Mouse (Mus musculus) neural tube, embryonic 12.5 days (tissue): ENCODE results near the gene Zcchc12. TPM values are rescaled to one million over a fixed set of nuclear protein-coding genes. Genes with fewer than 3 reads are reported as not detected.

Experiments used
- ATAC-seq: fragments of 200-750 bp; cut with Nextera tagmentation; 2 replicates; pipeline ENCODE4 v1.8.0; 2017; ENCODE audit warnings: low read depth, mild to moderate bottlenecking, moderate TSS enrichment, moderate library complexity; ENCODE audit not compliant: low FRiP score
- H3K27ac ChIP-seq: fragments of 300-500 bp; sonication (generic); 2 replicates; pipeline ENCODE4 v1.5.1; 2016
- H3K27me3 ChIP-seq: fragments of 300-500 bp; sonication (generic); replicated peaks from 2 replicates; pipeline ENCODE4 v1.6.1; 2016; ENCODE audit warnings: mild to moderate bottlenecking
- H3K36me3 ChIP-seq: fragments of 300-500 bp; sonication (generic); 2 replicates; pipeline ENCODE4 v1.6.1; 2016; ENCODE audit warnings: mild to moderate bottlenecking
- H3K4me1 ChIP-seq: fragments of 300-500 bp; sonication (generic); 2 replicates; pipeline ENCODE4 v1.6.1; 2016
- H3K4me2 ChIP-seq: fragments of 300-500 bp; sonication (generic); replicated peaks from 2 replicates; pipeline ENCODE4 v1.6.1; 2016; ENCODE audit warnings: mild to moderate bottlenecking
- H3K4me3 ChIP-seq: fragments of 300-500 bp; sonication (generic); 2 replicates; pipeline ENCODE4 v1.5.1; 2016
- H3K9ac ChIP-seq: fragments of 300-500 bp; sonication (generic); 2 replicates; pipeline ENCODE4 v1.6.1; 2016; ENCODE audit warnings: mild to moderate bottlenecking
- H3K9me3 ChIP-seq: fragments of 300-500 bp; sonication (generic); 2 replicates; pipeline ENCODE4 v1.6.1; 2016; ENCODE audit warnings: mild to moderate bottlenecking
- WGBS: fragments of 180-500 bp; shearing (Covaris S2); methylation state at CpG from one replicate; pipeline ENCODE4 v1.1.7; 2016; 5-methylcytosine and 5-hydroxymethylcytosine counted together
- polyA plus RNA-seq: library from polyadenylated mRNA; unstranded; fragments of >200 nt; fragmentation: Nextera tagmentation; extraction: Ambion mirVana; gene quantifications from 2 replicates; pipeline ENCODE4 v1.2.1, GENCODE M21; 2016

Gene Zcchc12
- polyA plus RNA-seq, 1 experiment from 2014 or later, result 31.9 TPM

DNA sequence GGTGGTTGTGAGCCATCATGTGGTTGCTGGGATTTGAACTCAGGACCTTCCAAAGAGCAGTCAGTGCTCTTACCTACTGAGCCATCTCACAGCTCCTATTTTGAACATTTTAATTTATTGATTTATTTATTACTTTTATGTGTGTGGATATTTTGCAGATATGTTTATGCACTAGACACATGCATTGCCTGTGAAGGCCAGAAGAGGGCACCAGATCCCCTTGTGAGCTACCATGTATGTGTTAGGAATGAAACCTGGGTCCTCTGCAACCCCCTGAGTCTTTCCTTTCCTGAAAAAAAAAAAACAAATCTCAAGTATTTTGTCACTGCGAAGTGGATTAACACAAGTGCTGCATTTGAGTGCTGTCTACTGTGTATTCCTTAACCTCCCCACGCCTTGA lies 30.9 kb downstream of the Zcchc12 start:
- Histone ChIP-seq H3K4me1 (no peaks in the 10 kb centered on the region), H3K9me3 (no peaks in the 10 kb centered on the region), H3K36me3 (no peaks in the 10 kb centered on the region), H3K9ac (no peak overlapping the region), H3K4me2 (no peak overlapping the region), H3K27me3 (no peaks in the 10 kb centered on the region), H3K4me3 (no peak overlapping the region), H3K27ac (no peak overlapping the region)
- 0 out of 2 replicates have a peak, but pooled peaks have one; percentile 25 for ATAC-seq
- 34% methylated on average over 2 of the region's 2 CpGs for WGBS

- 63% methylated on average over 7 of the region's 7 CpGs for WGBS
Observed at GRCm38 (mm10) chrX:36228861-36229260, 33.2 kb downstream of the Zcchc12 start.

GRCm38 (mm10) chrX:36229273-36229672 lies 33.6 kb downstream of the Zcchc12 start:
- H3K27ac ChIP-seq, result no peak overlapping the region
- H3K4me2 ChIP-seq, result no peak overlapping the region
- H3K4me1 ChIP-seq, result no peaks in the 10 kb centered on the region
- H3K9me3 ChIP-seq, result no peaks in the 10 kb centered on the region
- ATAC-seq, result no peak
- H3K9ac ChIP-seq, result no peak overlapping the region
- WGBS, result 73% methylated on average over 2 of the region's 2 CpGs
- no peaks in the 10 kb centered on the region for H3K27me3 ChIP-seq
- H3K4me3 ChIP-seq, result no peak overlapping the region
- no peaks in the 10 kb centered on the region for H3K36me3 ChIP-seq

More at GRCm38 (mm10) chrX:36228861-36229260, 33.2 kb downstream of the Zcchc12 start:
- Histone ChIP-seq H3K27ac (no peak overlapping the region), H3K9me3 (no peaks in the 10 kb centered on the region), H3K36me3 (no peaks in the 10 kb centered on the region), H3K4me1 (no peaks in the 10 kb centered on the region), H3K4me3 (no peak overlapping the region), H3K4me2 (no peak overlapping the region), H3K9ac (no peak overlapping the region), H3K27me3 (no peaks in the 10 kb centered on the region)
- no peak for ATAC-seq

- Histone ChIP-seq H3K4me3 (no peak overlapping the region), H3K27me3 (no peaks in the 10 kb centered on the region), H3K36me3 (no peaks in the 10 kb centered on the region), H3K27ac (no peak overlapping the region), H3K4me1 (no peaks in the 10 kb centered on the region), H3K4me2 (no peak overlapping the region), H3K9me3 (no peaks in the 10 kb centered on the region), H3K9ac (no peak overlapping the region)
- ATAC-seq, result no peak
- WGBS, result 83% methylated on average over 6 of the region's 6 CpGs
Observed at GRCm38 (mm10) chrX:36235652-36236051, 39.9 kb downstream of the Zcchc12 start.

Other genes with a start within 250 kb of the Zcchc12 start
- 3.5 and 4.0 TPM in 2 replicates for gene Il13ra1, start 83.8 kb upstream of the Zcchc12 start, polyA plus RNA-seq
- 0.74 and 1.1 TPM in 2 replicates for gene Lonrf3, start 132.4 kb downstream of the Zcchc12 start, polyA plus RNA-seq
- gene Gm6268, start 205.4 kb downstream of the Zcchc12 start, polyA plus RNA-seq, result not detected in 2 replicates